Mouse (Mus musculus): ENCODE data around the gene Asb7.

The Asb7 gene

GRCm38 (mm10) chr7:66652216-66652615, 37.2 kb downstream of the Asb7 start:
- DNase-seq = peak; percentile 27

- no peak for DNase-seq
Observed at GRCm38 (mm10) chr7:66650883-66651282, 38.5 kb downstream of the Asb7 start.

DNA sequence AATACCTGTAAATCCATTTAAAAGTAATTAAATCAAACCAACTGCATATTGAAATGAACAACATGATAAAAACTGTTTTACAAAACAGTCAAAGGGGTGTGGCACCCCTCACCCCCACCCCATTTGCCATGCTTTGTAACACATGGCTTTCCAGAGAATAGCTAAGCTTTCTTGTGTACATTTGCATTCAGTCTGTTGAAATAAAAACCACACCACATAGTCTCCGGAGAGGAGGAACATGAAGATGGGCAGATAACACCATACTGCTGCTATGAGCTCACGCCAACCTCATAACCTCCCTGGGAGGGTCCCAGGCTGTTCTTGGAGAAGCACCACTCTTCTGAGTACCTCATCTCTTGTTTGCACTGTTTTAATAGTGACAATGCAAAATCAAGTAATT, 40.2 kb downstream of the Asb7 start:
- no peak for DNase-seq

DNA sequence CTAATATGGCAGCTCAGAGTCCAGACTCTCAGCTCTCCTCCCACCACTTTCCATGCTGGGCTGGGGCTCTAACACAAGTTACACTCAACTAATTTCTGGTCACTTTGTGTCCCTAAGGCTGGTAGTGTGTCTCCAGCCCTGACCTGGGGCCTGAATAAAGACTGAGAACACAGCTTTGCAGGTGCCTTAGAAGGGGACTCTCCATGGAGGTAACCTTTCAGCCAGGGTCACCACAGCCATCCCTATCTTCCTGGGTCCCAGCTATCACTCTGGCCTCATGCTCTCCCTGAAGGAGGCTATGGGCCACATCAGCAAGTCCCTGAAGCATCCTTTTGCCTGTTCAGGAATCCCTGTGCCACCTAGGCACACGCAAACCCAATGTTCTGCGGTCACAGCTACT, 43.7 kb downstream of the Asb7 start:
- no peak for DNase-seq

GRCm38 (mm10) chr7:66633351-66633750, 56.0 kb downstream of the Asb7 start:
- no peak for DNase-seq

DNA sequence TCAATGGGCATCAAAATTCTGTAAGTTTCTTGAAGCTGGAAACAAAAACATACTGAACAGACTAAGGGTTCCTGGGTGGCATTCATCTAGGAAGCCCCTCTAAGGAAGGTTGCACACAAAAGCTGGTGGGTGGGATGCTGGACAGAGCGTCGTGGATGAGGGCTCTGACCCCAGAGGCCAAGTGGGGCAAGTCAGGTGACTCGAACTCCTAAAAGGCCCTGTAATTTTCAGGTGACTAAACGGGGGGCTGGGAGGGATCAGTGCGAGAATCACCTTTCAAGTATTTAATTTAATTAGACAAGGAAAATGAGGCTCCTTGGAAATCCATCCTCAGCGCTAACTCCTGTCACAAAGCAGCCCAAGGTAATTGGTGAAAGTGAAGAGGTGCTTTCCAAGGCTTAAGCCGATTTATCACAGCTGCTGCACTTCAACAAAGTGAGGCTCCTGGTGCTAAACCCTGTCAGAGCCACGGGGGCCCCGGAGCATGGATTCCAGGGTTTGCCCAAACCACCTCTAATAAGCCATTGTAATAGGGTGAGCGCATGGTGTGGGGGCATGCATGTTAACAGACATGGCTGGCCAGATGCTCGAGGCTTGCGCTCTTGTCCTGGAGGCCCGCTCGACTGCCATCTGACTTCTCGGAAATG, 59.1 kb downstream of the Asb7 start:
- no peak for DNase-seq

GRCm38 (mm10) chr7:66629419-66629818, 60.0 kb downstream of the Asb7 start:
- no peak for DNase-seq

GRCm38 (mm10) chr7:66623436-66623835, 66.0 kb downstream of the Asb7 start:
- no peak for DNase-seq

DNA sequence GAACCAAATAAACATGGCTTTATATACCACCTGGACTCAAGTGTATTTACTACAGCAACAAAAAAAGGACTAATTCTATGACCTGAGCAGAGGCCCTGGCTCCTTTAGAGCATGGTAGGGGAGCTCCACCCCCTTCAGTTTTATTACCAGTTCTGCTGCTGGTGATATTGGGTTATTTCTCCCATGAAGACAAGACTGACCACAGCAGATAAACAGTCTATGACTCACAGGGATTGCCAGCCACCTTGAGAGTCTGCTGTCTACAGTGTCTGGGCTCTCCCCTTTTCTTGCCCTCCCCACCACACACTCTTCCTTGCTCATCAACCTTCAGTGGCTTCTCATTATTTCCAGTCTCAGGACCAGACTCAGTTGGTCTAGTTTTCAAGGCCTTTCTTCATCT, 87.5 kb downstream of the Asb7 start:
- DNase-seq = no peak

GRCm38 (mm10) chr7:66600622-66601610, 88.5 kb downstream of the Asb7 start:
- no peak for DNase-seq

DNA sequence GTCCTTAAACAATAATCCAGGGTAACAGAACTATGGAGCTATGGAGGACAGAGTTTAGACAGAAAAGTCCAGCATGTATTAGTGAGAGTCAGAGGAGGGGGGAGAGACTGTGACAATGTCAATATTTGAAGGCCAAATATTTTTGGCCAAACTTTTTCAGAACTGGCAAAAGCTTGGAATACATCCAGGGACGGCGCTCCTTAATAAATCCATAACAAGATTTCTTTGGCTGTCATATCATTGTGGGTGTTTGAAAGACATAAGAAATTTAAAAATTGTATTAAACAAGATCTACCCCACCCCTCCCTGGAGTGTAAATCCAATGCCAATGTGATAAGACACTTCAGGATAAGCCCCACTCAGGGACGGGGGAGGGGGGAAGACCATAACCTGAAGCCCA, 89.3 kb downstream of the Asb7 start:
- no peak for DNase-seq

DNA sequence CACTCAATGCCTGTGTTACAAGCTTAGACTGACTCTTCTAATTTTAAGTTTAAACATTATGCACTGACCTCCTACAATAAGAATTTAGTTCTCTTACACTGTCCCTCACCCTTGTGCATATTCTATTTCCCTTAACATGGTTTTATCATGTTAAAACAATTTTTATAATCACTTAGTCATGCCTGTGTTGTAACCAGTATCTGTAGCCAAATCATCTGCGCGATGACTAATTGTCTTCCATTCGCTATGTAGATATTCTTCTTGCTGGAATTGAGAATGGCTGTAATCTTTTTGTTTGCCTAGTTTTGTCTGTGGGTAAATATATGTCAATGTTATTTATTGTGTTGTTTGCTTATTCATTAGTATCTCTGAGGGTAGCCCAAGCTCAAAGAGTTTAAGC, 91.5 kb downstream of the Asb7 start:
- DNase-seq = no peak
